Mouse (Mus musculus) ES-Bruce4 (cell line): ENCODE data around the gene Gpr26. TPM values are rescaled to one million over a fixed set of nuclear protein-coding genes. Genes with fewer than 3 reads are reported as not detected.

ENCODE experiments used
- H3K27ac ChIP-seq: 2 replicates; pipeline ENCODE4 v1.5.1; 2012; ENCODE audit warnings: low read length, inconsistent platforms; ENCODE audit not compliant: insufficient read depth
- H3K27me3 ChIP-seq: 2 replicates; pipeline ENCODE4 v1.6.1; 2012; ENCODE audit warnings: mild to moderate bottlenecking, low read length, inconsistent platforms; ENCODE audit not compliant: control insufficient read depth, poor library complexity, insufficient read depth, severe bottlenecking
- H3K36me3 ChIP-seq: 2 replicates; pipeline ENCODE4 v1.6.1; 2012; ENCODE audit warnings: inconsistent platforms, mild to moderate bottlenecking, low read length, moderate library complexity; ENCODE audit not compliant: control insufficient read depth, poor library complexity, insufficient read depth, severe bottlenecking
- H3K4me1 ChIP-seq: one replicate; pipeline ENCODE4 v1.8.1; 2011; ENCODE audit warnings: low read length; ENCODE audit not compliant: control insufficient read depth, insufficient read depth
- H3K4me3 ChIP-seq: 2 replicates; pipeline ENCODE4 v1.5.1; 2011; ENCODE audit warnings: low read depth, mild to moderate bottlenecking, low read length
- H3K9ac ChIP-seq: 2 replicates; pipeline ENCODE4 v1.6.1; 2012; ENCODE audit warnings: low read depth, mild to moderate bottlenecking, inconsistent platforms; ENCODE audit not compliant: poor library complexity, severe bottlenecking
- H3K9me3 ChIP-seq: replicated peaks from 2 replicates; pipeline ENCODE4 v1.6.1; 2012; ENCODE audit warnings: mild to moderate bottlenecking, low read length, inconsistent platforms; ENCODE audit not compliant: control insufficient read depth, poor library complexity, insufficient read depth, severe bottlenecking
- CTCF ChIP-seq: IDR thresholded peaks from one replicate; pipeline ENCODE4 v1.8.1; 2011; ENCODE audit warnings: low read depth, low read length
- EP300 ChIP-seq: IDR thresholded peaks from 2 replicates; pipeline ENCODE4 v1.6.1; 2011; ENCODE audit warnings: low read depth, low read length; ENCODE audit not compliant: insufficient read depth
- POLR2A ChIP-seq: IDR thresholded peaks from one replicate; pipeline ENCODE4 v1.8.1; 2011; ENCODE audit warnings: low read length; ENCODE audit not compliant: insufficient read depth
- polyA plus RNA-seq: library from polyadenylated mRNA; stranded (reverse); fragments of >200 nt; gene quantifications from 2 replicates; pipeline ENCODE4 v1.2.4, GENCODE M21; 2011; ENCODE audit warnings: low read depth; ENCODE audit not compliant: missing spikeins, insufficient read depth, insufficient read length

Gpr26 gene
- not detected in 2 replicates for polyA plus RNA-seq

DNA sequence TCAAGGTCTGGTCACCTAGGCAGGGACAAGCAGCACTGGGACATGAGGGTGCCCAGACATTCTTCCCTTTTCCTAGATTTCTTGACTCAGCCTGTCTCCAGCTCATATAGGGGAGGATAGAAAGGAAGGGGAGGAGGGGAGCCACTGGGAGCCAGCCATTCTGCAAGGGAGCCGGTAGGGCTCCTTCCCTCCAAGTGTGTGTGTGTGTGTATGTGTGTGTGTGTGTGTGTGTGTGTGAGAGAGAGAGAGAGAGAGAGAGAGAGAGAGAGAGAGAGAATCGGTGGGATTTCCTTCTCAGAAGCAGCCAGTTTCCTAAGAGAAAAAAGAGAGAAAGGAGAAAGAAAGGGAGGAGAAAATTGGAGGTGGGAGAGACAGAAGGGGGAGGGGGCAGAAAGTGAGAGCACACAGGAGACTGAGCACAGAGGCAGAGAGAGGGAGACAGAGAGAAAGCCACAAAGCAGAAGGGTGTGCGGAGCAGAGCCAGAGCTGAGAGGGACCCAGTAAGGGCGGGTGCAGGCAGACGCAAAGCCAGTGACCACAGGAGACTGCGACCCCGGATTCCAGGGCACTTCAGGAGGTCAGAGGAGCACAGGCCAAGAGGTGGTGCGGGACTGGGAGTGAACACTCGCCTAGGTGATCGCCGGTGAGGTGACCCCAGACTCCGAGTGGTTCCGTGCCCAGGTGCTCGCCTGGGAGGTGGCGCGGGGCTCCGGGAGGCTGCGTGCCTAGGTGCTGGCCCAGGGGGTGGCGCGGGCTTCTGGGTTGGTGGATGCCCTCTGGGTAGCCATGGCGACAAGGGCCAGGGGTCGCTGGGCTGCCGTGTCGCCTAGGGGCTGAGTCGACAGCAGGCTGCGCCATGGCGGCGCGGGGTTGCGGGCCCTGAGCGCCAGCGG lies at the start of gene Gpr26:
TSS of gene Gpr26 (plus strand) at position 438 of the 893 bp plus-strand sequence.
- Histone ChIP-seq H3K27me3 (0 out of 2 replicates have a peak, but pooled peaks cover 2% of the 10 kb centered on the region), H3K27ac (no peak within 1 kb of the TSS), H3K4me3 (peak within 1 kb of the TSS; percentile 12; the same call in 1 of the 2 replicates)

DNA sequence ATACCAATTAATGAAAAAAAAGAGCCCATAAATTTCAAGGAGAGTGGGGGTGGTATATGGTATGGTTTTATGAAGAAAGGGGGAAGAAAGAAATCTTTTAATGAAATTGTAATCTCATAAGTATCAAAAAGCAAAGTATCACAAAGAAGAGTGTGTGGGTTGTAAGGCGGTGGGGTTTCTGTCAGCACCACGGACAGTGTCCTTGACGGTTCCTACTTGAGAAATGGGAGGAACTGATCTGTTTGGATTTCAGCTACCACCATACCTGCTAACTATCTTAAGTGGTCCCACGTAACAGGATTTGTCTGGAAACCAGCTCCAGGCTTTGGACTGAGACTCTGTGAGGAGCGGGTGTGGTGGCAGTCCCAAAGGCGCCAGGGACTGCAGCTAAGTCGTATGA lies 48.9 kb upstream of the Gpr26 start:
- Histone ChIP-seq H3K27ac (no peak overlapping the region), H3K36me3 (no peaks in the 10 kb centered on the region), H3K27me3 (no peaks in the 10 kb centered on the region; the same call in 1 of the 2 replicates), H3K4me1 (no peaks in the 10 kb centered on the region), H3K4me3 (no peak overlapping the region), H3K9me3 (no peaks in the 10 kb centered on the region), H3K9ac (no peak overlapping the region)
- TF ChIP-seq POLR2A (no peak), CTCF (no peak), EP300 (no peak)

More for the DNA sequence above, at the start of gene Gpr26:
- Histone ChIP-seq H3K4me1 (no peaks in the 10 kb centered on the region), H3K9me3 (no peaks in the 10 kb centered on the region; the same call in 1 of the 2 replicates), H3K36me3 (no peaks in the 10 kb centered on the region), H3K9ac (no peak within 1 kb of the TSS)
- TF ChIP-seq POLR2A: no peak
- no peak for TF ChIP-seq EP300
- TF ChIP-seq CTCF: no peak

DNA sequence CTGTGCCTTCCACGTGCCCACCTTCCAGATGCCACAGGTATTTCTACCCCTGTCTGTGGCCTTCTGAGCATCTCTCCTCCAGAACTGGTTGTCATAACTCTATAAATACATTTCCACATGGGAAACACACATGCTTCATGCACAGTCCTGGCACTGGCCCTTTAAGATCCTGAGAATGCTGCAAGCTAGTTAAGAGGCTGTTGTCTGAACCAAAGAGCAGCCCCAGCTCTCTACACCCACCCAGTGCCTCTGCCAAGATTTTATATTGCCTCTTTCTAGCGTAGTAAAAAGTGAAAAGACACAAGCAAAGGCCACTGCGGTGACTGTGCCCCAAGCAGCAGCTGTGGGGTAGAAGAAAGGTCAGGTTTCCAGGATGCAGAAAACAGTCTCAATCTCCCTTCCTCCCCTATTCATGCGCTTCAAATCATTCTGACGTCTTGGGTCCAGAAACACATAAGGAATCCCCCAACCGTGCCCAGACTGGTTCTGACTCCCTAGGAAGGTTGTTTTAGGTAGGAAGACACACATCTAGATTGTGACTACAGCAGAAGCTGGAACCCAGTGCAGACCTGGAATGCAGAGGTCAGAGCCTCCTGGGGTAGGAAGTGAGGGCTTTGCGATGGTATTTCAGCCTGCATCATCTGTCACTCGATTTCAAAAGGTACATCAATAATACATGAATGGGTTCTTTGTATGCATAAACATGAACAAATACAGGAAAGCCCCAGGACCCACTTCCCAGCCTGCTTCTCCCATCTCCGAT lies 38.8 kb upstream of the Gpr26 start:
- TF ChIP-seq CTCF (no peak), POLR2A (no peak), EP300 (no peak)
- Histone ChIP-seq H3K27ac (no peak overlapping the region), H3K9me3 (peaks cover 8% of the 10 kb centered on the region; the same call in 1 of the 2 replicates), H3K9ac (no peak overlapping the region), H3K4me3 (no peak overlapping the region), H3K36me3 (no peaks in the 10 kb centered on the region), H3K27me3 (no peaks in the 10 kb centered on the region), H3K4me1 (no peaks in the 10 kb centered on the region)

DNA sequence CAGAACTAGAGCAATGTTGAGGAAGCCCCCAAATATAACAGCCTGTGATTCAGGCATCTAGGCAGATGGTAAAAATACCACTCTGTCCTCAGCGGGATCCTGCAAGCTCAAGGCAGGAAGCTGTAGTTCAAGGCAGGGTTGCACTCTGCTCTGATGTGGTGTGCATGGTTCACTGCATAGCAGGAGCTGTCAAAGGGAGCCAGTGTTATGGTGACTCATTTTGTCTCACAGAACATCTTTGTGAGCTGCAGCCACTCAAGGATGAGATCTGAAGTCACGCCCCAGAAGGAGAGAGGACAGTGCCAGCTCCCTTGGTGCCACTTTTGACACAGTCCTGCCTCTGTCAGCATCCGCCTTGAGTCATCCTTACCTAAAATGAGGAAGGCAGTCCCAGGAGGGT lies 28.6 kb upstream of the Gpr26 start:
- Histone ChIP-seq H3K27ac (no peak overlapping the region), H3K4me3 (no peak overlapping the region), H3K4me1 (no peaks in the 10 kb centered on the region), H3K27me3 (no peaks in the 10 kb centered on the region), H3K9me3 (no peaks in the 10 kb centered on the region), H3K36me3 (no peaks in the 10 kb centered on the region), H3K9ac (no peak overlapping the region)
- TF ChIP-seq CTCF (no peak), EP300 (no peak), POLR2A (no peak)

DNA sequence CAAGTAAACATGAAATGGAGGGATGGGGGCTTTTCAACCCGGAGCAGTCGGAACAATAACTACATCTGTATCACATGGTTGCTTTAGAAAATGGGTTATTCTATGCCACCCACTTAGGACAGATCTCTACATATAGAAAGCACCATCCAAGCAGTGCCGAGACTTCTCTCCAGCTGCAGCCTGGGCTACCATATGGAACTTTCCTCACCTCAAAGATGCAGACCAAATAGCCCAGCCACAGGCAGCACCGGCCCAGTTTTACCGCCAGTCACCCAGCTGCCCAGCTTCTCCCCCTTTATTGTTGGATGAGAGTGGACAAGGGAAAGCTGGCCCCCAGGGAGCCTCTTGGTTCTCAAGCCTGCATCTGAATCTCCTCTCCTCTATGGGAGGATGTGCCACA lies 15.1 kb upstream of the Gpr26 start:
- TF ChIP-seq POLR2A (no peak), CTCF (no peak), EP300 (no peak)
- Histone ChIP-seq H3K27ac (no peak overlapping the region), H3K9ac (no peak overlapping the region), H3K9me3 (no peaks in the 10 kb centered on the region), H3K36me3 (no peaks in the 10 kb centered on the region), H3K4me3 (no peak overlapping the region), H3K4me1 (no peaks in the 10 kb centered on the region), H3K27me3 (no peaks in the 10 kb centered on the region)

DNA sequence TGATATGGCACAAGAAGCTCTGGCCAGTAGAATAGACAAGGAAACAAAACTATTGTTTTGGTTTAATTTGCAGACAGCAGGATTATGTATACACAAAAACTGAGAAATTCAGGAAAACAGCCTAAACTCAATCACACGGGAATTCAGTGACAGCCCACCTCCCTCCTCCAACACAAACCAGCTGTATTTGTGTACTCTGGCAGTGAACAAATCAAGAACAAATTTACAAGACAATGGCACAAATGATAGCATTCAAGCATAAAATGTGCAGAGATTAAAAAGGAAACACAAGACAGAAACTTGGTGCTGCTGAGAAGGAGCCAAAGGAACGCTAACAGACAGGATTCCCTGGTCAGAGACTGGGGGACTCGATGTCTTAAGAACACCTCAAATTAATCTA lies 12.9 kb upstream of the Gpr26 start:
- H3K36me3 ChIP-seq: no peaks in the 10 kb centered on the region
- H3K4me1 ChIP-seq: no peaks in the 10 kb centered on the region
- no peak for TF ChIP-seq POLR2A
- TF ChIP-seq EP300: no peak
- no peaks in the 10 kb centered on the region for H3K27me3 ChIP-seq
- H3K9me3 ChIP-seq: no peaks in the 10 kb centered on the region
- no peak overlapping the region for H3K27ac ChIP-seq
- no peak overlapping the region for H3K9ac ChIP-seq
- H3K4me3 ChIP-seq: no peak overlapping the region
